Mouse (Mus musculus) G1E (cell line): ENCODE data around the gene Oit3.

Source experiments
- CTCF ChIP-seq: IDR thresholded peaks from 2 replicates; pipeline ENCODE4 v1.5.1; 2012; ENCODE audit warnings: low read depth, low read length, inconsistent platforms, mixed read lengths
- GATA1 ChIP-seq: IDR thresholded peaks from 2 replicates; pipeline ENCODE4 v1.6.1; 2012; ENCODE audit warnings: borderline replicate concordance, low read length, inconsistent platforms, mixed read lengths
- POLR2AphosphoS5 ChIP-seq: IDR thresholded peaks from 2 replicates; pipeline ENCODE4 v1.6.1; 2012; ENCODE audit warnings: low read depth, low read length, inconsistent platforms; ENCODE audit not compliant: insufficient replicate concordance
- TAL1 ChIP-seq: conservative IDR thresholded peaks from 2 replicates; pipeline ENCODE4 v1.6.1; 2012; ENCODE audit warnings: low read depth, low read length, inconsistent platforms, mixed read lengths

DNA sequence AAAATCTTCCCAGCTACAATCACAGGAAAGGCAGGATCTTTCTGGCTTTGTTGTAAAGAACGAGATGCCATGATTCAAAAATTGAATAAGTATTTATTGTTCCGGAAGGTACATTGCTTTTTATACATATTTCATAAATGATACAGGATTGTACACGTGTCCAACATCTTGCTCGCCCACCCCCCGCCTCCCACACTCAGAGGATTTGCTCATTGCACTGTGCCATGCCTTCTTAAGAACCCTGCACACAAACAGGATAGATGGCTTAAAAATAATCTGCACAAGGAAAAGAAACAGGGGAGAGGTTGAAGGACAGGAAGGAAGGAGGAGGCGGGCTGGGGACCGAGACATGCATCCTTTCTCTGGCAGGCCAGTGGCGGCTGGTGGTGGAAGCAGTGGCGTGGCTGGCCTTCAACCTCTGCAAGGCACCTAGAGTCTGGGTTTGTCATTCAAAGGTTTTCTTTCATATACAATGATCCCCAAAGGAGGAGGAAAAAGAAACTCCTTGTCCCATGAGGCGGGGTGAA, 5.4 kb upstream of the Oit3 start:
- no peak for TF ChIP-seq GATA1
- TF ChIP-seq CTCF = no peak
- TF ChIP-seq POLR2AphosphoS5 = no peak
- no peak for TF ChIP-seq TAL1
